Mouse (Mus musculus) T-helper 17 cell (primary cell): Measurements from ENCODE around the gene Gm10260.

Experiments used
- in situ Hi-C, 2 experiments: fragments of 300-600 bp; cut with MboI, MseI; formaldehyde crosslinking; loops; 1 replicate in 1 of 2; 2 replicates in 1 of 2; pipeline ENCODE4 v1.15.1; 2025; ENCODE audit warnings: high pct_unique_total_duplicates in 2 of 2

The Gm10260 gene

GRCm38 (mm10) chr13:97711510-97711909 is 48.9 kb downstream of the Gm10260 start:
- in situ Hi-C loops = loop anchor here in 1 of 2 experiments (5.0 kb wide), 1 partner anchor 66 kb away; no protein-coding TSS in a partner anchor
